Mouse (Mus musculus) CH12.LX (cell line): ENCODE results near the gene C1ql1.

Source experiments
- BHLHE40 ChIP-seq: IDR thresholded peaks from 2 replicates; pipeline ENCODE4 v1.6.1; 2011; ENCODE audit warnings: mild to moderate bottlenecking, low read depth, low read length, improper control_type of control experiment
- CHD2 ChIP-seq: IDR thresholded peaks from 2 replicates; pipeline ENCODE4 v1.6.1; 2011; ENCODE audit warnings: low read length, improper control_type of control experiment
- CTCF ChIP-seq, 2 experiments: IDR thresholded peaks in 1 of 2; conservative IDR thresholded peaks in 1 of 2; 2 replicates each; pipeline ENCODE4 v1.5.1; 2011 to 2012; ENCODE audit warnings: low read depth in 2 of 2, low read length in 2 of 2, improper control_type of control experiment in 1 of 2, inconsistent platforms in 1 of 2, mild to moderate bottlenecking in 1 of 2, moderate library complexity in 1 of 2
- EP300 ChIP-seq: IDR thresholded peaks from 2 replicates; pipeline ENCODE4 v1.6.1; 2011; ENCODE audit warnings: low read length, improper control_type of control experiment
- GABPA ChIP-seq: IDR thresholded peaks from 2 replicates; pipeline ENCODE4 v1.6.1; 2012; ENCODE audit warnings: low read depth, low read length, improper control_type of control experiment, inconsistent platforms; ENCODE audit not compliant: insufficient replicate concordance
- JUN ChIP-seq: IDR thresholded peaks from 2 replicates; pipeline ENCODE4 v1.6.1; 2011; ENCODE audit warnings: low read depth, mild to moderate bottlenecking, low read length, improper control_type of control experiment, moderate library complexity; ENCODE audit not compliant: insufficient read depth
- MAFK ChIP-seq: IDR thresholded peaks from 2 replicates; pipeline ENCODE4 v1.6.1; 2011; ENCODE audit warnings: low read length, improper control_type of control experiment; ENCODE audit not compliant: insufficient replicate concordance
- MEF2A ChIP-seq: IDR thresholded peaks from 2 replicates; pipeline ENCODE4 v1.6.1; 2014; ENCODE audit warnings: low read depth, mild to moderate bottlenecking, inconsistent platforms, low read length, improper control_type of control experiment, borderline replicate concordance
- NRF1 ChIP-seq: IDR thresholded peaks from 2 replicates; pipeline ENCODE4 v1.6.1; 2014; ENCODE audit warnings: low read depth, mild to moderate bottlenecking, inconsistent platforms, low read length, improper control_type of control experiment, moderate library complexity
- POLR2A ChIP-seq: IDR thresholded peaks from 2 replicates; pipeline ENCODE4 v1.6.1; 2011; ENCODE audit warnings: low read depth, mild to moderate bottlenecking, improper control_type of control experiment, low read length
- POLR2AphosphoS2 ChIP-seq: IDR thresholded peaks from 2 replicates; pipeline ENCODE4 v1.6.1; 2011; ENCODE audit warnings: low read depth, low read length, improper control_type of control experiment
- RCOR1 ChIP-seq: conservative IDR thresholded peaks from 2 replicates; pipeline ENCODE4 v1.6.1; 2012; ENCODE audit warnings: low read depth, mild to moderate bottlenecking, inconsistent platforms, low read length, improper control_type of control experiment
- UBTF ChIP-seq: IDR thresholded peaks from 2 replicates; pipeline ENCODE4 v1.6.1; 2012; ENCODE audit warnings: low read depth, mild to moderate bottlenecking, inconsistent platforms, low read length, improper control_type of control experiment, moderate library complexity
- ZNF384 ChIP-seq: IDR thresholded peaks from 2 replicates; pipeline ENCODE4 v1.6.1; 2012; ENCODE audit warnings: low read depth, low read length, improper control_type of control experiment, inconsistent platforms

- TF ChIP-seq MAFK, result no peak
- TF ChIP-seq CTCF (conservative IDR thresholded peaks at IDR 0.05 in 1 of 2, IDR thresholded peaks at IDR 0.05 in 1 of 2; ENCODE audit: low read depth in 2 of 2, low read length in 2 of 2), result no peak
- TF ChIP-seq EP300, result no peak
- no peak for TF ChIP-seq POLR2AphosphoS2
- TF ChIP-seq CHD2, result no peak
- TF ChIP-seq ZNF384, result no peak
- no peak for TF ChIP-seq JUN
- TF ChIP-seq POLR2A, result no peak
- no peak for TF ChIP-seq NRF1
- TF ChIP-seq RCOR1, result no peak
- TF ChIP-seq GABPA, result no peak
- no peak for TF ChIP-seq MEF2A
- no peak for TF ChIP-seq BHLHE40
- no peak for TF ChIP-seq UBTF
Observed at GRCm38 (mm10) chr11:102963246-102963854, 16.9 kb upstream of the C1ql1 start.
